Mouse (Mus musculus): ENCODE results near the gene 9330182L06Rik.

Gene 9330182L06Rik

GRCm38 (mm10) chr5:9361982-9362661 is 96.2 kb downstream of the 9330182L06Rik start:
- DNase-seq (ENCODE audit: low spot score), result no peak

- DNase-seq (ENCODE audit: low spot score), result no peak
Measured at GRCm38 (mm10) chr5:9364937-9365336, 99.0 kb downstream of the 9330182L06Rik start.

- DNase-seq (ENCODE audit: low spot score), result no peak
Measured at GRCm38 (mm10) chr5:9367920-9368692, 102.2 kb downstream of the 9330182L06Rik start.

GRCm38 (mm10) chr5:9371127-9371526 is 105.2 kb downstream of the 9330182L06Rik start:
- no peak for DNase-seq (ENCODE audit: low spot score)

- no peak for DNase-seq (ENCODE audit: low spot score)
Measured at GRCm38 (mm10) chr5:9373341-9373740, 107.4 kb downstream of the 9330182L06Rik start.

- no peak for DNase-seq (ENCODE audit: low spot score)
Measured at GRCm38 (mm10) chr5:9389968-9390367, 124.0 kb downstream of the 9330182L06Rik start.

GRCm38 (mm10) chr5:9391858-9392393 is 126.0 kb downstream of the 9330182L06Rik start:
- no peak for DNase-seq (ENCODE audit: low spot score)

GRCm38 (mm10) chr5:9417098-9417497 is 151.2 kb downstream of the 9330182L06Rik start:
- DNase-seq (ENCODE audit: low spot score), result no peak

- no peak for DNase-seq (ENCODE audit: low spot score)
Measured at GRCm38 (mm10) chr5:9417802-9418201, 151.9 kb downstream of the 9330182L06Rik start.

- DNase-seq (ENCODE audit: low spot score), result peak; percentile 9
Measured at GRCm38 (mm10) chr5:9419964-9420363, 154.0 kb downstream of the 9330182L06Rik start.

GRCm38 (mm10) chr5:9424464-9424863 is 158.5 kb downstream of the 9330182L06Rik start:
- DNase-seq (ENCODE audit: low spot score), result no peak

GRCm38 (mm10) chr5:9427165-9427564 is 161.2 kb downstream of the 9330182L06Rik start:
- DNase-seq (ENCODE audit: low spot score), result no peak

- no peak for DNase-seq (ENCODE audit: low spot score)
Measured at GRCm38 (mm10) chr5:9427581-9428241, 161.8 kb downstream of the 9330182L06Rik start.

GRCm38 (mm10) chr5:9428728-9429127 is 162.8 kb downstream of the 9330182L06Rik start:
- no peak for DNase-seq (ENCODE audit: low spot score)

- peak; percentile 13 for DNase-seq (ENCODE audit: low spot score)
Measured at GRCm38 (mm10) chr5:9446146-9446545, 180.2 kb downstream of the 9330182L06Rik start.

- DNase-seq (ENCODE audit: low spot score), result no peak
Measured at GRCm38 (mm10) chr5:9448931-9449330, 183.0 kb downstream of the 9330182L06Rik start.

- no peak for DNase-seq (ENCODE audit: low spot score)
Measured at GRCm38 (mm10) chr5:9449570-9449969, 183.7 kb downstream of the 9330182L06Rik start.

- no peak for DNase-seq (ENCODE audit: low spot score)
Measured at GRCm38 (mm10) chr5:9453298-9453697, 187.4 kb downstream of the 9330182L06Rik start.

- no peak for DNase-seq (ENCODE audit: low spot score)
Measured at GRCm38 (mm10) chr5:9477587-9477986, 211.7 kb downstream of the 9330182L06Rik start.

GRCm38 (mm10) chr5:9495456-9495855 is 229.5 kb downstream of the 9330182L06Rik start:
- DNase-seq (ENCODE audit: low spot score), result no peak

- DNase-seq (ENCODE audit: low spot score), result no peak
Measured at GRCm38 (mm10) chr5:9497235-9497634, 231.3 kb downstream of the 9330182L06Rik start.

- no peak for DNase-seq (ENCODE audit: low spot score)
Measured at GRCm38 (mm10) chr5:9511027-9511426, 245.1 kb downstream of the 9330182L06Rik start.

GRCm38 (mm10) chr5:9525507-9525906 is 259.6 kb downstream of the 9330182L06Rik start:
- no peak for DNase-seq (ENCODE audit: low spot score)
